Mouse (Mus musculus): ENCODE measurements around the gene Itgav. TPM values are rescaled to one million over a fixed set of nuclear protein-coding genes. Genes with fewer than 3 reads are reported as not detected.

Gene Itgav
- polyA plus RNA-seq, 1 experiment: 17.5 TPM

- TF ChIP-seq CTCF (IDR thresholded peaks at IDR 0.05; ENCODE audit: extremely low read depth, insufficient read depth, insufficient read length, insufficient replicate concordance) (no peak), POLR2A (IDR thresholded peaks at IDR 0.05; ENCODE audit: low read depth, low read length) (no peak)
- 32% methylated on average over 9 of the region's 9 CpGs for WGBS
- no peaks in the 10 kb centered on the region for H3K27me3 ChIP-seq (ENCODE audit: control insufficient read depth, insufficient read depth, low read length)
- H3K4me3 ChIP-seq (ENCODE audit: extremely low read depth, insufficient read depth, insufficient read length): no peak overlapping the region
- no peak for DNase-seq (ENCODE audit: low read depth in 1 of 2, low spot score in 2 of 2)
- peaks cover 9% of the 10 kb centered on the region for H3K36me3 ChIP-seq (ENCODE audit: control insufficient read depth, insufficient read depth, low read length)
- H3K4me1 ChIP-seq (ENCODE audit: control insufficient read depth, insufficient read depth, insufficient read length): peaks cover 14% of the 10 kb centered on the region; the same call in 1 of the 2 replicates
- no peak overlapping the region for H3K27ac ChIP-seq (ENCODE audit: insufficient read depth, low read length)
These were observed 18.0 kb downstream of the Itgav start for GRCm38 (mm10) chr2:83742210-83742609.

GRCm38 (mm10) chr2:83742836-83743235 is 18.6 kb downstream of the Itgav start:
- peaks cover 12% of the 10 kb centered on the region for H3K36me3 ChIP-seq (ENCODE audit: control insufficient read depth, insufficient read depth, low read length)
- H3K27ac ChIP-seq (ENCODE audit: insufficient read depth, low read length): no peak overlapping the region
- DNase-seq (ENCODE audit: low read depth in 1 of 2, low spot score in 2 of 2): no peak
- whole genome bisulfite sequencing: 92% methylated on average over 2 of the region's 2 CpGs
- H3K4me1 ChIP-seq (ENCODE audit: control insufficient read depth, insufficient read depth, insufficient read length): peaks cover 14% of the 10 kb centered on the region; the same call in 1 of the 2 replicates
- TF ChIP-seq CTCF (IDR thresholded peaks at IDR 0.05; ENCODE audit: extremely low read depth, insufficient read depth, insufficient read length, insufficient replicate concordance) (no peak), POLR2A (IDR thresholded peaks at IDR 0.05; ENCODE audit: low read depth, low read length) (no peak)
- no peak overlapping the region for H3K4me3 ChIP-seq (ENCODE audit: extremely low read depth, insufficient read depth, insufficient read length)
- no peaks in the 10 kb centered on the region for H3K27me3 ChIP-seq (ENCODE audit: control insufficient read depth, insufficient read depth, low read length)

- no peak overlapping the region for H3K4me3 ChIP-seq (ENCODE audit: extremely low read depth, insufficient read depth, insufficient read length)
- no peak for TF ChIP-seq POLR2A (IDR thresholded peaks at IDR 0.05; ENCODE audit: low read depth, low read length)
- no peak for TF ChIP-seq CTCF (IDR thresholded peaks at IDR 0.05; ENCODE audit: extremely low read depth, insufficient read depth, insufficient read length, insufficient replicate concordance)
- H3K4me1 ChIP-seq (ENCODE audit: control insufficient read depth, insufficient read depth, insufficient read length): peaks cover 12% of the 10 kb centered on the region; the same call in 1 of the 2 replicates
- no peaks in the 10 kb centered on the region for H3K27me3 ChIP-seq (ENCODE audit: control insufficient read depth, insufficient read depth, low read length)
- 58% methylated on average over 9 of the region's 9 CpGs for WGBS
- H3K36me3 ChIP-seq (ENCODE audit: control insufficient read depth, insufficient read depth, low read length): peaks cover 16% of the 10 kb centered on the region
- DNase-seq (ENCODE audit: low read depth in 1 of 2, low spot score in 2 of 2): no peak
- H3K27ac ChIP-seq (ENCODE audit: insufficient read depth, low read length): no peak overlapping the region
These were observed 20.2 kb downstream of the Itgav start for GRCm38 (mm10) chr2:83744276-83744952.

GRCm38 (mm10) chr2:83745257-83745656 is 21.1 kb downstream of the Itgav start:
- TF ChIP-seq POLR2A (IDR thresholded peaks at IDR 0.05; ENCODE audit: low read depth, low read length) (no peak), CTCF (IDR thresholded peaks at IDR 0.05; ENCODE audit: extremely low read depth, insufficient read depth, insufficient read length, insufficient replicate concordance) (no peak)
- DNase-seq (ENCODE audit: low read depth in 1 of 2, low spot score in 2 of 2): no peak
- Histone ChIP-seq H3K4me1 (ENCODE audit: control insufficient read depth, insufficient read depth, insufficient read length) (peaks cover 7% of the 10 kb centered on the region; the same call in 1 of the 2 replicates), H3K4me3 (ENCODE audit: extremely low read depth, insufficient read depth, insufficient read length) (no peak overlapping the region), H3K27ac (ENCODE audit: insufficient read depth, low read length) (no peak overlapping the region), H3K27me3 (ENCODE audit: control insufficient read depth, insufficient read depth, low read length) (no peaks in the 10 kb centered on the region), H3K36me3 (ENCODE audit: control insufficient read depth, insufficient read depth, low read length) (peaks cover 16% of the 10 kb centered on the region)
- WGBS: 61% methylated on average over 6 of the region's 6 CpGs

GRCm38 (mm10) chr2:83748581-83749118 is 24.5 kb downstream of the Itgav start:
- Histone ChIP-seq H3K36me3 (ENCODE audit: control insufficient read depth, insufficient read depth, low read length) (peaks cover 16% of the 10 kb centered on the region), H3K27ac (ENCODE audit: insufficient read depth, low read length) (no peak overlapping the region), H3K4me3 (ENCODE audit: extremely low read depth, insufficient read depth, insufficient read length) (no peak overlapping the region), H3K4me1 (ENCODE audit: control insufficient read depth, insufficient read depth, insufficient read length) (no peaks in the 10 kb centered on the region), H3K27me3 (ENCODE audit: control insufficient read depth, insufficient read depth, low read length) (no peaks in the 10 kb centered on the region)
- TF ChIP-seq POLR2A (IDR thresholded peaks at IDR 0.05; ENCODE audit: low read depth, low read length) (no peak), CTCF (IDR thresholded peaks at IDR 0.05; ENCODE audit: extremely low read depth, insufficient read depth, insufficient read length, insufficient replicate concordance) (no peak)
- WGBS: 95% methylated on average over 10 of the region's 10 CpGs
- no peak for DNase-seq (ENCODE audit: low read depth in 1 of 2, low spot score in 2 of 2)

- no peak for DNase-seq (ENCODE audit: low read depth in 1 of 2, low spot score in 2 of 2)
- 94% methylated on average over 5 of the region's 5 CpGs for WGBS
- no peak overlapping the region for H3K27ac ChIP-seq (ENCODE audit: insufficient read depth, low read length)
- H3K27me3 ChIP-seq (ENCODE audit: control insufficient read depth, insufficient read depth, low read length): no peaks in the 10 kb centered on the region
- TF ChIP-seq CTCF (IDR thresholded peaks at IDR 0.05; ENCODE audit: extremely low read depth, insufficient read depth, insufficient read length, insufficient replicate concordance) (no peak), POLR2A (IDR thresholded peaks at IDR 0.05; ENCODE audit: low read depth, low read length) (no peak)
- H3K36me3 ChIP-seq (ENCODE audit: control insufficient read depth, insufficient read depth, low read length): peaks cover 16% of the 10 kb centered on the region
- H3K4me3 ChIP-seq (ENCODE audit: extremely low read depth, insufficient read depth, insufficient read length): no peak overlapping the region
- H3K4me1 ChIP-seq (ENCODE audit: control insufficient read depth, insufficient read depth, insufficient read length): no peaks in the 10 kb centered on the region; the same call in 1 of the 2 replicates
These were observed 28.8 kb downstream of the Itgav start for GRCm38 (mm10) chr2:83753008-83753407.
